Mouse (Mus musculus) adrenal gland, postnatal 14 days (tissue): ENCODE results near the gene Chd1. TPM values are rescaled to one million over a fixed set of nuclear protein-coding genes. Genes with fewer than 3 reads are reported as not detected.
A peak's percentile ranks its signal among the peaks of the same experiment; 100 is the strongest.

Source experiments
- DNase-seq: peaks from one replicate; pipeline ENCODE4 v3.0.0; 2021; ENCODE audit warnings: mixed read lengths
- long read RNA-seq, 2 experiments: library from polyadenylated mRNA; stranded (forward); transcript quantifications; one replicate each; pipeline ENCODE4 v2.0.0; 2021
- total RNA-seq: library from RNA; stranded (reverse); gene quantifications from 2 replicates; pipeline ENCODE4 v1.2.3, GENCODE M21; 2021

The Chd1 gene
- total RNA-seq = 47.2 and 47.4 TPM in 2 replicates
- long read RNA-seq, experiment 1, full-length matches to known transcripts = 4 of 19 reads
- long read RNA-seq, experiment 1, partial matches to known transcripts = 8 of 19 reads
- long read RNA-seq, experiment 1, other reads (novel, unspliced or antisense) = 7 of 19 reads
- long read RNA-seq, experiment 2, full-length matches to known transcripts = 6 of 14 reads
- long read RNA-seq, experiment 2, partial matches to known transcripts = 6 of 14 reads
- long read RNA-seq, experiment 2, other reads (novel, unspliced or antisense) = 2 of 14 reads

DNA sequence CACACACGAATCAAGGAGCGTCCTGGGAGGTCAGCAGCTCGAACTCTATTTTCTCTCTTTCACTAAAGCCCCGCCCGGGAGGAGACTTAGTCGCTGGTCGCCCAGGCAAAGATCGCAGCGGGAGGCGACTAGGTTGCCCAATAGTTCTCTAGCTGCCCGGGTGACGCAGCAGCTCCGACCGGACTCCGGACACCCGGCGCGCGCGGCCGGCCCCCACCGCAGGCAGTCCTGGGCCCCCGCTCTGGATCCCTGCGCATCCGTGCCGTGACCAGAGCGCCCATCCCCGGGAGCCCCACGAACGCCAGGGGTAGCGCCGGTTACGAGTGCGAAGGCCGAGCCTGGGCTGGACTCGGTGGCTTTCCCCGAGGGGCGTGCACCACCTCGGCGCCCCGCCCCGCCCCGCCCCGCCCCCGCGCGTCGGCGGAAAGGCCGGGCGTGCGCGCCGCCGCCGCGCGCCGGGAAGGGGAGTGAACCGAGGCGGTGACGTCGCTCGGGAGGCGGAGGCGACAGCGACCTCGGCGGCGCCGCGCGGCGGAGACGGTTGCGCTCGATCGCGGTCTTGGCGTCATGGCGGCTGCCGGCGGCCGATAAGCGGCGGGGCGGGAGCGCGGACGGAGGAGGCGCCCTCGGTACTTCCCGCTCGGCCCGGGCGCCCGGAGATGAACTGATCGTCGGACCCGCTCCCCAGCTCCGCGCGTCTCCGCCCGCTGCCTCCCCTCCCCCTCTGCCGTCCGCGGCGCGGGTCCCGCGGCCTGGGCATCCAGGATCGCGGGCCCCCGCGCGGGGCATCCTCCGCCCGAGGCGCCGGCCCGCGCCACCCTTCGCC is at the start of gene Chd1:
Gene Chd1 (plus strand): TSS at position 493 of the 826 bp plus-strand sequence.
- peak; percentile 94 for DNase-seq

DNA sequence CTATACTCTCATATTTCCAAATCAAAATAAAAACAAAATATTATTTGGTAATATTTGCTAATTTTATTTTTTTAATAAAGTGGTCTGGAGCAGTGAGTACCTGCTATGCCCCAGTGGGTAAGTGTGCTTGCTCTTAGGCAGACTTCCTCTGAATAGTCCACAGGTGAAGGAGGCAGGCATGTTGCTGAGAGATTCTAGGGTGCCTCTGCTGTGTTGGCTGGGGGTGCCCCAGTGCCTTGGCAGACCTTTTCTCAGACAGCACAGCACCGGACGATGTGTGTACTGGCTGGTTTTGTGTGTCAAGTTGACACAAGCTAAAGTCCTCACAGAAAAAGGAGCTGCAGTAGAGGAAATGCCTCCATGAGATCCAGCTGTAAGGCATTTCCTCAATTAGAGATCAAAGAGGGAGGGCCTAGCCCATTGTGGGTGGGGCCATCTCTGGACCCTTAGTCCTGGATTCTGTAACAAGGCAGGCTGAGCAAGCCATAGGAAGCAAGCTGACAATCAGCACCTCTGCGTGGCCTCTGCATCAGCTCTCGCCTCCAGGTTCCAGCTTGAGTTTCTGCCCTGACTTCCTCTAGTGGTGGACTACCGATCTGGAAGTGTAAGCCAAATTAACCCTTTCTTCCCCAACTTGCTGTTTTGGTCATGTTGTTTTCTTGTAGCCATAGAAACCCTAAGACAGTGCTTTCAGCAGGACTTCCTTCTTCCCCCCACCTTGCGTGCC is 47.7 kb upstream of the Chd1 start:
- DNase-seq = no peak

DNA sequence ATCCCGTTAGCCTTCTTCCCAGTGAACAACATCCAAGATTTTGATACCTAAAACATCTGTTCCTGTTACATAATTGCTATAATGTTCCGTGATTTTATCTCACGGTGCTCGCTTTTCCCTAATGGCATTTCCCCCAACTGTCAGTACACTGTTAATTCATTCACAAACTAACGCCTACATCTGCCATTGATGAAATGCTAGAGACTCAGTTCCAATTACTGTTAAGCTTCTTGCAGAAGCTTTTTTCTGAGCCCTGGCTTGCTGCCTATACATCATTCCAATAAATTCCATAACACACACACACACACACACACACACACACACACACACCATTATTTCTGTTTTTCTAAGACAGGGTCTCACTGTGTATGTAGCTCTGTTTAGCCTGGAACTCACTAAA is 31.9 kb upstream of the Chd1 start:
- no peak for DNase-seq

DNA sequence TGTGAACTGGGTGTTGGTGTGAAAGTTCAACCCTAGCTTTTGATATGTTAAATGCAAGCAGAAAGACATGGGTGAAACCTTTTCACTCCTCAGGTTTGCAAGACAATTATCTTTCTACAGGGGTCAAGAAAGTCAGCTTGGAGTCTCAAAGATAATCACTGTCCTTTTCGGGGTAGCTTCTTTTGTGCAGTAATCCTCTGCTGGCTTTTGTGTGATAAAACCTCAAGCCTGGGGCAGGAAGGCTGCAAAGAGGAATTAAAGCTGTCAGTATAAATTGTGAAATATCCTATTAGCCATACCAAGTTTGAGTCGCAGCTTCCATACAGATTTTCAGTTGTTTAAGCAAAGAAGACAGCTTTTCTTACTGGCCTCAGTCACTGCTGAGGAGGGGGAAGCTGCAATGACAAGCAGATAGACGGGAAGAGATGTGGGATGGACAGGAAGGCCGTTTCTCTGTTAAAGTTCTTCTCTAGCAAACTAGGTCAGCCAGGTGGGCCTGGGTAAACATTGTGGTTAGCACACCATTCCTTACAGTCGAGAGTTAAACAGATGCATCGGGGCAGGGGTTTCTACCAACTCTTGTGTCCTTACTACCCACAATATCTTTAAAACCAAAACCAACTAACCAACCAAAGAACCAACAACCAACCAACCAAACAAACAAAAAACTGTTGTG is 26.7 kb upstream of the Chd1 start:
- DNase-seq = no peak

DNA sequence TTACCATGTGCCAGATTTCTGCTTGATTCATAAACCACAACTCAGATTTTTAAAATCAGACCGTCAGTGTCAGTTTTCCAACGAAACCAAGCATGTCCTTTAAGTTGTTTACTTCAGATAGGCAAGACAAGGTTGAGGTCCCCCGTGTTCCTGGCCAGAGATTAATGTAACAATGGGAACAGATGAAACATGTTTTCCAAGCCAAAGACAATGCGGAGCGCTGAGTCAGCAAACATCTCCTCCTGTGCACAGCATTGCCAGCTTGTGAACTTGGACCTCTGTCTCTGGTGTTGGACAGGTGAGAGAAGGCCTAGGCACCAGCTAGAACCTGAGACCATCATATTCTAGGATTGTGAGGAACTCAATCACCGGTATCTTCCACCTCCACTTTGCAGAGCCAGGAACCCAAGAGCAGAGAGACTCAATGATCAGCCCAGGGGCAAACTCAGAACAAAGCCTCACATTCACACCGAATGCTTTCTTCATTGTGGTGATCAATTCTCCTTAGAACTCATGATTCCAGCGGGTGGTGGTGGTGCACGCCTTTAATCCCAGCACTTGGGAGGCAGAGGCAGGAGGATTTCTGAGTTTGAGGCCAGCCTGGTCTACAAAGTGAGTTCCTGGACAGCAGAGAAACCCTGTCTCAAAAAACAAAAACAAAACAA is 24.7 kb upstream of the Chd1 start:
- no peak for DNase-seq

DNA sequence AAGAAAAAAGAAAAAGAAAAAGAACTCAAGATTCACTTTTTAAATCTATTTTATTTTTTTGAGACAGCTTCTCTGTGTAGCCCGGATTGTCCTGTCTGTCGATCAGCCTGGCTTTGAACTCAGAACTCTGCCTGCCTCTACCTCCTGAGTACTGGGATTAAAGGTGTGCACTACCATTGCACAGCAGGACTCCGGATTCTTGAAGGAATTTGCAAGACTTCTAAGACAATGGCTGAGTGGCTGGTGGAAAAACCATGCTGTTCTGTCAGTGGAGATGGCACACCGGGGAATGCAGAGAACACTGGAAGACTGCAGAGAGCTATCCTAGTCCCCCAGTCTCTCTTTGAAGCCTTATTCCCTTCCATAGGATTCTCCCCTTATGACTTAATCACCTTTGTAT is 24.1 kb upstream of the Chd1 start:
- DNase-seq = no peak

DNA sequence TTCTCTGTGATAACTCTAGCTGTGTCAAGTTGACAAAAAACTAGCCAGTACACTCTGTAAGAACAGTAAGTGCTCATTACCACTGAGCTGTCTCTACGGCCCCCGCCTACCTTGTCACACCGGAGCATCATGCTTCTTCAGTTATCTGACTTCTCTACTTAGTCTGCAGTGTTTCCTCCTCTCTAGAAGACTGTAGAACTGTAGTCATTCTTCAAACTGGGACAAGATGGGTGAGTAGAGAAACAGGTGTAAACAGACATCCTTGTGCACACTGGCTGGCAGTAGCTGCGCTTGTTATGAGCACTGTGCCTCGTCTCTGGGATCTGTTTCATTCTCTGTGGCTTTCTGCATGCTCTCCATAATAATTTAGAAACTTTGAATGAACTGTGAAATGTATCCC is 18.4 kb upstream of the Chd1 start:
- no peak for DNase-seq

DNA sequence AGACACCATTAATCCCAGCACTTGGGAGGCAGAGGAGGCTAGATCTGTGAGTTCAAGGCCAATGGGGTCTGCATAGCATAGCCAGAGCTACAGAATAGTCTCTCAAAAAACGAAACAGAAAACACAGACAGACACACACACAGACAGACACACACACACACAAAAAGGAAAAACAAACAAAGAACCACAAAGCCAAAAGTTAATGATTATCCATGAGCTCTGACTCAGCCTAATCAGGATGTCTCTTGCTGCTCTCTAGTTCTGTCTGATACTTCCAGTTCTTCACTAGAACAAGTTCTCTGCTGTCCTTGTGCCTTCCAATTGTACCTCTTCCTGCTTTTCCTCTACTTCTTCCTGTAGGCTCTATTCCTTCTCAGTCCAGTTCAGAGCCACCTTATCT is 14.5 kb upstream of the Chd1 start:
- no peak for DNase-seq

DNA sequence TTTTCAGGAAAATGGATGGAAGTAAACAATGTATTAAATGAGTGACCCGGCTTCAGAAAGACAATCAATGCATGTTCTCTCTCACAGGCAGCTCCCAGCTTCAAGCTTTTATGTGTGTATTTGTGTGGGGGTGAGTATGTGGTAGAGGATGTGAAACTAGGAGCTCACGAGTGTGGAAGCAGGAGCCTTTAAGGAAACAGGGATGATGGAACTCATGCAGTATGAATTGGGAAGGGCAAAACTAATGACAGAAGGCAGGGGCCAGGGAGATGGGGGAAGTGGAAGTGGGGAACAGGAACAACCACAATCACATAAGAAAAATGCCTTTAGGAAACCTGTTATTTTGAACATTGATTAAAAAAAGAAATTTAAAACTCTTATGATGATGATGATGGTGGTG is 9.2 kb upstream of the Chd1 start:
- no peak for DNase-seq

DNA sequence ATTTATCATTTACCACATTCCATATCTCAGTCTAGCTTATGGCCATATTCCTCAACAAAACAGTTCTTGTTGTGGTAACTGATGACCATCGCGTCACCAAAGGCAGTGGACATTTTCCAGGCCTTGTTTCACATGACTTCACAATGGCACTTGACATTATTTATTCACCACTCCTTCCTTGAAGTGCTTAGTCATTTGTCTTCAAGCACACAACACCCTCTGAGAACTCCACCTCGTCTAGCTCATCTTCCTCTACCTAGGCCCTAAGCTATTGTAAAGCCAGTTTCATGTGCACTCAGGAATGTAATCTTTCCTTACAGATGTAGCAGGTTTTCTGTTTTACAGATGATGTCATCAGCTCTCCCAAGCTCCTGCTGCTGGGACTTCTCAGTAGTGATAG is 5.8 kb upstream of the Chd1 start:
- DNase-seq = no peak

DNA sequence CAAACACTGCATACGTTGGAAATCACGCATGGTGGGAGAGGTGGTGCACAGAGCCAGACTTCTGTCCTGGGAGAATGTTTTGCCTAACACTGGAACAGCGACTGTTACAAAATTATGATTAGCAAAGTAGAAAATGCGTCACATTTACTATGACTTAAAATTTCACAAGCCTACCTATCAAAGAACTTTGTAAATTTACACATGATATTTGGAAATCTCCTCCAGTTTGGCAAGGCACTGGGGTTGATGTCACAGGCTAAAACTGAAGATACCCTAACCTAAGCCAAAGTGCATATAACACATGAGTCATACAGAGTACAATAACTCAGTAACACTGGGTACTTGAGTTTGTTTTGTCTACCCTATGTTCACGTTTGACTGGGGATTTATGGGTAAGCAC is 3.3 kb upstream of the Chd1 start:
- DNase-seq = peak; percentile 14

DNA sequence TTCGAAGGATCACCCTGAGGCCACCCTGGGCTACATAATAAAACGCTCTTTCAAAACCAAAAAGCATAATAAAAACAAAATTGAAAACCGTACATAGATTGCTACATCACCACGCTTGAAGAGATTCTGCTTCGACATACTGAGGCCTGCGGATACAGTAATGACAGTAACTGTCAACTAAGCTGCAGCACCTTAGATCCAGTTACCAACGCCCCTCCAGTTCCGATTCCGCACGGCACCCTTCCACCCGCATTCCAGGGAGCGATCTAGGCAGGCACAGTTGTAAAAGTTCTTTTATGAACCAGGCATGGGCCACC is 651 bp upstream of the Chd1 start:
- DNase-seq = no peak

DNA sequence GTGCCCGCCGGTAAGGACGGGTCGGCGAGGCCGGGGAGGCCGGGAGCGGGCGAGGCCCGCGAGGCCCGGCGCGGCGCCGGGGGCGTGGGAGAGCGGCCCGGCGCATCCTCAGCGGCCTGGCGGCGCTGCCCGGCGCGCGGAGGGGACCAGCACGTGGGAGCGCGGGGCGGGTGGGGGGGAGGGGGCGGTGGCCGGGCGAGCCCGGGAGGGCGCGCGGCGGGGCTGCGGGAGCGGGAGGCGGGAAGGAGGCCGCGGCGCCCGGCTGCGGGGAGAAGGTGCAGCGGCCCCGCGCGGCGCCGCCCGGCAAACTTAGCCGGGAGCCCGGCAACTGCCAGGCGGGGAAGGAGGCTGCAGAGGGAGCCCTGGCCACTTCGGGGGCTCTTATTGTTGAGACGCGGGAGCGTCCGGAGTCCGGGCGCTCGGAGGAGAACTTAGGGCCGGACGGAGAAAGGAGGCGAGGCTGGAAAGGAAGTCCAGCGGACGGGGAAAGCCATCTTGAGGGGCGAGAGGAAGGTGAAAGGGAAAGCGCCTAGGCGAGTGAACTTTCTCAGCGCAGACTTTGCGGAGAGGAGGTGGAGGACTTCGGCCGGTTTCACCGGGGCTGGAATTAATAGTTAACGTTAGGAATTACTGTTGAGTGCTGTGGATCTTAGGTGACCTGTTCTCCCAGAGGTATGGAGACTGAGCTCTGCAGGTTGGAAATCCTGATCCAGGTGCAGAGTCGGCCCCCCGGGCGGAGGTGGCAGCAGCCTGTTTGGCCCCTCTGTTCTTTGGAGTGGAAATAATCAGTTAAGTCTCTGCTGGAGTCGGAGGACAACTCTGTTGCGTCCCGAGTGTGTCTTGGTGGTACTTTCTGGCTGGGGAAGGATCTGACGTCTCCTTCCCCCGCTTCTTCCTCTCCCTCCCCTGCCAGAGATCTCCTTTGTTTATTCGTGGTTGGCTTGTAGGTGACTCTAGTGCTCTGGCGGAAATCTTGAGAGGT is 827 bp downstream of the Chd1 start:
- DNase-seq = peak; percentile 63

DNA sequence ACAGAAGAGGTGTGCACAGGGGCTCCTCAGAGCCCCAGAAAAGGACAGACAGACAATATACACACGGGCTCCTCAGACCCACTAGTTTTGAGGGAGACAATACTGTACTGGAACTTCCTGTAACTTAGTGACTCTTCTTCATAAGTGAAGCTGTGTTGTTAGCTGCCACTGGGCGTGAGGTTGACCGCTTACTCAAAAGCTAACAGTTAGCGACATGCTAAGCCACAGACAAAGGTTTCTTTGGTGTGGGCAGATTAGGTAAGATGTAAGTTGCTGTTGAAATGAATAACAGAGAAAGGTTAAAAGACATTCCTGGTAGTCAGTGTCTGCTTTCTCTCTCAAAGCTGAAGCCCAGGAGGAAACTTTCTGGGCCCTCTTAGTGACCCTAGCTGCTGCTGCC is 9.7 kb downstream of the Chd1 start:
- no peak for DNase-seq

DNA sequence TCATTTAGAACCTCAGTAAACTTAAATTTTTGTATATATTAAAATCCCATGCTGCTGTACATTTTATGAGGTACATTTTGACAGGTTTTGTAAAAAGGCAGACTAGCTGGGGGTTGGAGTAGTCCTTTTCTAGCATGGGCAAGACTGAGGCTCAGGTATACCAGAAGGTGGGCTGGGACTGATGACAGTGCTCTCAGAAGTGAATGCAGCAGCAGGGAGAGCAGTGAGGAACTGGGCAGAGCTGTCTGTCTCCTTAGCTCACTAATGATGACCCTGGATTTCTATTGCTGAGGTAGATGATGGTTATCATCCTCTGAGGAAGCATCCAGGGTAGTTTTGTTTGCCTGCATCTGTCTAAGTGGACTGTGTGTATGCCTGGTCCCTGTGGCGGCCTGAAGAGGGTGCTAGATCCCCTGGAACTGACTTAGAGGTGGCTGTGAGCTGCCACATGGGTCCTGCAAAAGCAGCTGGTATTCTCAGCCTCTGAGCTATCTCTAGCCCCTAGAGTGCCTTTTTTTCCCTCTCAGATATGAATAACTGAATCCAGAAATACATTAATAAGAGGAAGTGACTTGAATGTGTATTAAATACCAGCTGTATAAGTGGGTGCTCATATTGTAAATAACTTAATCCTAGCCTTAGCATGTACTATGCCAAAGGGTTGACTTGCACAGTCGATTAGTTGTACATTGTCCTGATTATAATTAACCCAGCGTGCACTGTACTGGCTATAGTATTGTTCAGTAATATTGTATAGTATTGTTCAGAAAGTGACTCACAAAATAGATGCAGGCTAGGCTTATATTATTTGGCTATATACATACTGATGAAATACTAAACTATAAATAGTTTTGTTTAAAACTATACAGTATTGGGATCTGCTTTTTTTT is 10.5 kb downstream of the Chd1 start:
- peak; percentile 60 for DNase-seq

DNA sequence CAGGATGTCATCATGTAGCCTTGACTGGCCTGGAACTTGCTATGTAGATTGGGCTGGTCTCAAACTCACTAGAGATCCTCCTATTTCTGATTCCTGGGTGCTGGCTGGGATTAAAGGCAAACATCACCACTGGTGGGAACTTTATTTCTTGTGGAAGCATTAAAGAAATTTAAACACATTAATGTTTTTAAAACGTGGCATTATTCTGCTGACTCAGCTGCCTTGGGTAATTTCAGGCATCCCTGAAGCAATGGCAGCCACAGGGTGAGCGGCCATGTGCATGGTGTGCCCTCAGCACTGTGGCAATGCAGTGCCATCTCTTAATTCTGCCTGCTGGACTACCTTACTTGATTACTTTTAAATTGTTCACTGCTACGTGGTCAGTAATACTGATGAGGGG is 11.2 kb downstream of the Chd1 start:
- no peak for DNase-seq

DNA sequence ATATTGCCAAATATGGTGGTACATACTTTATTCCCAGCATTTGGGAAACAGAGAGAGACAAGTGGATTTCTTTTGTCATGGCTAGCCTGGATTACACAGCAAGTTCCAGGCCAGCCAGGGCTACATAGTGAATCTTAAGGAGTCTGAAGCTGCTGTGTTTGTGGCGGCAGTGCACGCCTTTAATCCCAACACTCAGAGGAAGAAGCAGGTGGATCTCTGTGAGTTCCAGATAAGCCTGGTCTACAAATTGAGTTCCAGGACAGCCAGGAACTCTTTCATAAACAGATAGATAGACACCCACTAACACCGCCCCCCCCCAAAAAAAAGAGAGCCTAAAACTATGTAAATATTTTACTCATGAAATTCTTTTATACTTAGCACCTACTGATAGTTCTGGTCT is 16.1 kb downstream of the Chd1 start:
- DNase-seq = no peak

DNA sequence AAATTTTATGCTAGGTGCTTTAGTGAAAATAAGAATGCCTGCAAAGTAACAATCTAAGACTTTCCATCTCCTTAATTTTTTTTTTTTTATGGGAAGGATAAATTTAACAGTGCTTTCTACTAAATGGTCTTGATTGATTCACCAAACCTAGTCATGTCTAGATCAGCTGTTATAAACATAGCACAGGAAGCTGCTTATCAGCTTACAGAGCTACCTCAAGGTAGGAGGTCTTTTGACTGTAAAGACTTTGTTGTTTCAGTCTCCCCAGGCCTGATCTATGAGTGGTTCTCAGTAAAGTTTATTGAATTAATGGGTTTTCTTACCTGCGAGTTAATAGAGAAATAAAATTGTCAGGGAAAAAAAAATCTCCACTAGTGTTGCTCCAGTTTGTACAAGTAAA is 18.5 kb downstream of the Chd1 start:
- no peak for DNase-seq

DNA sequence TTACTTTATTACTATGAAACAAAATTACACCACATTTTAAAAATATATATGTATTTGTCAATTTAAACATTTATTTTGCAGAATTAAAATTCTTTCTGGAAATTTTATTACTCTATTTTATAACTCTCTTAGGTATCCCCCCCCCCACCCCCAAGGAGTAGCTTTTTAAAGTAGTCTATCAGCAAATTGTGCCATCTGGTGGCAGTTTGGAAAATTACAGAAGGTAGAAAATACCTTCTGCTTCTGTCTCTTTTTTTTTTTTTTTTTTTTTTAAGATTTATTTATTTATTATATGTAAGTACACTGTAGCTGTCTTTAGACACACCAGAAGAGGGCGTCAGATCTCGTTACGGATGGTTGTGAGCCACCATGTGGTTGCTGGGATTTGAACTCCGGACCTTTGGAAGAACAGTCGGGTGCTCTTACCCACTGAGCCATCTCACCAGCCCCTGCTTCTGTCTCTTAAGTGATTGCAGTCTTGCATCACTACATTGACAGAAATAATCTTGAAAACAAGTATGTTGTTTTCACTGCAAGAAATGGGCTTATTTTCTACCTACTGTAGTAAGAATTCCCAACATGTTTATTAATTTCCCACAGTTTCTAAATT is 19.2 kb downstream of the Chd1 start:
- peak; percentile 58 for DNase-seq

DNA sequence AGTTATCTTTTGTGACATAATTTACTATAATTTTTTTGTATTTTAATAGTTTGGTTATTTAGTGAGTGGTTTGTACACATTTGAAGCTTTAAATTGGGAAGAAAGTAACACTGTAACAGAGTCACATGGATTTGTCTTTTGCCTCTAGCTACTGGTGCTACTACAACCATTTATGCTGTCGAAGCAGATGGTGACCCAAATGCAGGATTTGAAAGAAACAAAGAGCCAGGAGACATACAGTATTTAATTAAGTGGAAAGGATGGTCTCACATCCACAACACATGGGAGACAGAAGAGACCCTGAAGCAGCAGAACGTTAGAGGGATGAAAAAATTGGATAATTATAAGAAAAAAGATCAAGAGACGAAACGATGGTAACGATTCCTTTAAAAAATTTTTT is 26.9 kb downstream of the Chd1 start:
- DNase-seq = no peak
